Mouse (Mus musculus) embryonic facial prominence, embryonic 12.5 days (tissue): ENCODE measurements around the gene Myzap. TPM values are rescaled to one million over a fixed set of nuclear protein-coding genes. Genes with fewer than 3 reads are reported as not detected.

Experiments used
- ATAC-seq: fragments of 200-750 bp; cut with Nextera tagmentation; 2 replicates; pipeline ENCODE4 v1.8.0; 2017; ENCODE audit not compliant: insufficient number of reproducible peaks, insufficient read depth, low FRiP score, low TSS enrichment
- H3K27ac ChIP-seq: fragments of 300-500 bp; sonication (generic); 2 replicates; pipeline ENCODE4 v1.5.1; 2016; ENCODE audit warnings: mild to moderate bottlenecking
- H3K27me3 ChIP-seq: fragments of 300-500 bp; sonication (generic); 2 replicates; pipeline ENCODE4 v1.6.1; 2016; ENCODE audit warnings: mild to moderate bottlenecking, moderate library complexity
- H3K36me3 ChIP-seq: fragments of 300-500 bp; sonication (generic); 2 replicates; pipeline ENCODE4 v1.6.1; 2016; ENCODE audit warnings: mild to moderate bottlenecking
- H3K4me1 ChIP-seq: fragments of 300-500 bp; sonication (generic); 2 replicates; pipeline ENCODE4 v1.6.1; 2016
- H3K4me2 ChIP-seq: fragments of 300-500 bp; sonication (generic); replicated peaks from 2 replicates; pipeline ENCODE4 v1.6.1; 2016; ENCODE audit warnings: mild to moderate bottlenecking, moderate library complexity
- H3K4me3 ChIP-seq: fragments of 300-500 bp; sonication (generic); 2 replicates; pipeline ENCODE4 v1.5.1; 2016; ENCODE audit warnings: mild to moderate bottlenecking
- H3K9ac ChIP-seq: fragments of 300-500 bp; sonication (generic); 2 replicates; pipeline ENCODE4 v1.6.1; 2016; ENCODE audit warnings: mild to moderate bottlenecking, moderate library complexity
- H3K9me3 ChIP-seq: fragments of 300-500 bp; sonication (generic); 2 replicates; pipeline ENCODE4 v1.6.1; 2016; ENCODE audit warnings: mild to moderate bottlenecking, moderate library complexity
- WGBS: fragments of 180-500 bp; shearing (Covaris S2); methylation state at CpG from one replicate; pipeline ENCODE4 v1.1.7; 2016; 5-methylcytosine and 5-hydroxymethylcytosine counted together
- polyA plus RNA-seq: library from polyadenylated mRNA; unstranded; fragments of >200 nt; fragmentation: Nextera tagmentation; extraction: Ambion mirVana; gene quantifications from 2 replicates; pipeline ENCODE4 v1.2.1, GENCODE M21; 2016

The Myzap gene
- polyA plus RNA-seq, 1 experiment from 2014 or later: 10.8 TPM

DNA sequence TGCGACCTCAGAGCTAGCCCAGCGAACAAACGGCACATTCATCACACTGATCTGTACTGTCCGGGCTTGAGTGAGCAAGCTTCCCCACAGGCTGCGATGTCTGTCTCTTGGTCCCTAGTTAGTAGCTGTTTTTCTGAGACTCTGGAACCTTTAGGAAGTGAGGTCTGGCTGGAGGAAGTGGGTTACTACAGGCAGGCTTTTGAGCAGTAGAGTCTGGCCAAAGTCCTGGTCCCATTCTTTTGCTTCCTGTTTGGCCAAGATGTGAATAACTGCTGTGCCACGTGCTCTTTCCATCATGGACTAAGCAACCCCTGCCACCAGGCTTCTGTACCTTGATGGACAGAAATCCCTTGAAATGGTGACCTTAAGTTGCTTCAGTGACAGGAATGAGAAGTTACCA lies 4.7 kb upstream of the Myzap start:
- ATAC-seq: no peak
- H3K36me3 ChIP-seq: no peaks in the 10 kb centered on the region
- no peaks in the 10 kb centered on the region for H3K9me3 ChIP-seq
- H3K27me3 ChIP-seq: no peaks in the 10 kb centered on the region
- H3K4me1 ChIP-seq: peaks cover 7% of the 10 kb centered on the region; the same call in 1 of the 2 replicates
- no peak overlapping the region for H3K27ac ChIP-seq
- H3K9ac ChIP-seq: no peak overlapping the region
- H3K4me2 ChIP-seq: no peak overlapping the region
- no peak overlapping the region for H3K4me3 ChIP-seq
- 53% methylated on average over 6 of the region's 6 CpGs for WGBS

DNA sequence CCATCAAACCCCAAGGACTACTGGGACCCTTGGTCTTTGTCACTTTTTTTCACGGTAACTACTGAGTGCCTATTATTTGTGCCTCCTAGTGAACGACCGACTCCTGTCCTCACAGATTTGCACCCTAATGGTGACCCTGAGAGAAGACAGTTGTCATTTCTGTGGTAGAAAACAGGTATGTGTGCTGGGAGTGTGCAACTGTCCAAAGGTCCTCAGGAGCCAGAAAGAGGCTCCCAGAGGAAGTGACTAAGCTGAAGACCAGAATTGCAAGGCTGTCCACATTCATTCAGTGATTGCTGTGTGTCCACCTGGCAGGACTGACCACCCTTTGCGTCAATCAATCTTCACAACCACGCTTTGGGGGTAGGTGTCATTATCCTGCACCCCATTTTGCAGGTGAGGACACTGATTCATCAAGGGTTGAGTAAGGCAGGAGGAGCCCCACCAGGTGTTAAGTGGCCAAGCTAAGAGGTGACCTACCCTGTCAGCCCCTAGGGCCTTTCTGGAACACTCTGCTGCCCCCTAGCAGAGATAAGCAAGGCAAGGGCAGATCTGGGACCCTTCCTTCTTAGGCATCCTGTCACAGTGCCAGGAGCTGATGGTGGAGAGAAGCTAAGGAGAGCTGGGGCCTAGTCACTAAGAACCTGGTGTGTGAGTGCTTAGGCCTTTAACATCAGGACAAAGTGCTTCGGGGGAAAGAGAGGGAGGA lies 571 bp upstream of the Myzap start:
- H3K9ac ChIP-seq: no peak overlapping the region; the same call in 1 of the 2 replicates
- H3K4me3 ChIP-seq: peak overlapping the region; percentile 61
- 50% methylated on average over 6 of the region's 6 CpGs for WGBS
- ATAC-seq: 0 out of 2 replicates have a peak, but pooled peaks have one; percentile 8
- peaks cover 3% of the 10 kb centered on the region; the same call in 1 of the 2 replicates for H3K27me3 ChIP-seq
- no peaks in the 10 kb centered on the region for H3K9me3 ChIP-seq
- H3K4me2 ChIP-seq: peak overlapping the region; percentile 67
- H3K4me1 ChIP-seq: peaks cover 11% of the 10 kb centered on the region; the same call in 1 of the 2 replicates
- H3K27ac ChIP-seq: no peak overlapping the region
- no peaks in the 10 kb centered on the region for H3K36me3 ChIP-seq

DNA sequence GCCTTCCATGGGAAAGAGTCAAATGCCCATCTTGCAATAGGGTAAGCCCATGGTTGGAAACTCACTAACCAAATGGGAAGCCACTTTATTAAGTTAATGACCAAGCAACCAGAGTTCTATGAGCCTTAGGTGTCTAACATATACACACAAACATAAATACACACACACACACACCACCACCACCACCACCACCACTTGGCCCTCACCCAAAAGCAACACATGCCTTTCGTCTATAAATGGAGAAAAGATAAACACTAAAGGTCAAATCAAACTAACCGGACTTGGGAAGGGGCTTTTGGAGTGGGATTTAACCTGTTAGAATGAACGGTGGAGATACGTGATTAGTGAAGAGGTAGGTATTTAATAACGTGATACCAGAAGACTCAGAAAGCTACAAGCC lies 1.1 kb downstream of the Myzap start:
- Histone ChIP-seq H3K27me3 (peaks cover 3% of the 10 kb centered on the region; the same call in 1 of the 2 replicates), H3K9ac (no peak overlapping the region), H3K4me1 (0 out of 2 replicates have a peak, but pooled peaks cover 6% of the 10 kb centered on the region), H3K36me3 (no peaks in the 10 kb centered on the region), H3K9me3 (no peaks in the 10 kb centered on the region), H3K4me3 (peak overlapping the region; percentile 61), H3K27ac (no peak overlapping the region), H3K4me2 (peak overlapping the region; percentile 67; the same call in 1 of the 2 replicates)
- WGBS: 56% methylated on average over 5 of the region's 5 CpGs
- no peak for ATAC-seq

DNA sequence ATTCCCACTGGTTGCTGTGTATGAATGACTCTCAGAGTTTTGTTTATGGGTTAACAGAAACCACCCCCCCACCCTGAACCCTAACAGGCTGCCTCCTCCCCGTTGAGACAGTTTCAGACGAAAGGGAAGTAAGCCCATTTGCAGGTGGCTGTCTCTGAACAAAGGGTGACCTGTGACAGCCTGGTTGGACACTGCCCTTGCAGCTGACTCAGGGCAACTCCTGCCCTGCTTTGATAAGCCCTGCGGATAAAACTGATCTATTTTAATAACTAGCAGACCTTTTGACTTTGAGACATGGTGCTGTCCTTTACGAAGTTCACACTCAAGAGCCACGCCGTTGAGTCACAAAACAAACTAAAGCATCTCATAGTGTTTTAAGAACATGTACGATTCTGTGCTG lies 2.4 kb downstream of the Myzap start:
- Histone ChIP-seq H3K9me3 (no peaks in the 10 kb centered on the region), H3K4me3 (no peak overlapping the region), H3K27me3 (peaks cover 3% of the 10 kb centered on the region; the same call in 1 of the 2 replicates), H3K9ac (no peak overlapping the region), H3K4me1 (0 out of 2 replicates have a peak, but pooled peaks cover 6% of the 10 kb centered on the region), H3K27ac (no peak overlapping the region), H3K4me2 (no peak overlapping the region), H3K36me3 (no peaks in the 10 kb centered on the region)
- WGBS: 59% methylated on average over 7 of the region's 7 CpGs
- no peak for ATAC-seq

DNA sequence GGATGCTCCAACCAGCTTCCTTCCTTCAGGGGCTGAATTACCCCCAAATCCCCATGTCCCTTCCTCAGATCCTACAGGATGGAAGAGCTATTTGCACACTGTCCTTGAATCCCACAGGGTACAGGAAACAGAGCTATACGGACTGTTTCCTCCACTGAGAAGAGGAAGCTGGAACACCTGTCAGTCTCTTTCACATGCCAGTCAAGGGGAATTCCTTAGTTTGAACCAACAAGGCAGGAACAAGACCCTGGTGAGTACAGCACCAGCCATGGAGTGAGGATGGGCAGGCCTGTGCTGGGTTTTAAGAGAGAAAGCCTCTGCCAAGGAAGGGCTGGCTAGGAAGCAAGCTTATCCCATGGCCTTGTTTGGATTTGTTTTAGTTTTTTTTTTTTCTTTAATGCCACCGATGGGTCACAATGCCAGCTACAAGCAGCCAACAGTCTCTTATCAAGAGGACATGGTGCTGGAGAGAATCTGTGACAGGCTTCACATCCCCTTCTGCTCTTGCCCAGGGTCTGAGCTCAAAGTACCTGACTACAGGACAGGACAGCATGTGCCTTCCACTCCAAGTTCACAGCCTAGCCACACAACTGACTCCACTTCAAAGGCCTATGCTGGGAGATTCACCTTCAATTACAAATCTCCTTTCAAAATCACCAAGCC lies 3.1 kb downstream of the Myzap start:
- H3K4me3 ChIP-seq: no peak overlapping the region
- no peak for ATAC-seq
- 0 out of 2 replicates have a peak, but pooled peaks cover 6% of the 10 kb centered on the region for H3K4me1 ChIP-seq
- H3K4me2 ChIP-seq: no peak overlapping the region
- H3K9ac ChIP-seq: no peak overlapping the region
- H3K27ac ChIP-seq: no peak overlapping the region
- H3K36me3 ChIP-seq: no peaks in the 10 kb centered on the region
- H3K9me3 ChIP-seq: no peaks in the 10 kb centered on the region
- H3K27me3 ChIP-seq: peaks cover 3% of the 10 kb centered on the region; the same call in 1 of the 2 replicates
- 83% methylated on average over 2 of the region's 2 CpGs for WGBS

DNA sequence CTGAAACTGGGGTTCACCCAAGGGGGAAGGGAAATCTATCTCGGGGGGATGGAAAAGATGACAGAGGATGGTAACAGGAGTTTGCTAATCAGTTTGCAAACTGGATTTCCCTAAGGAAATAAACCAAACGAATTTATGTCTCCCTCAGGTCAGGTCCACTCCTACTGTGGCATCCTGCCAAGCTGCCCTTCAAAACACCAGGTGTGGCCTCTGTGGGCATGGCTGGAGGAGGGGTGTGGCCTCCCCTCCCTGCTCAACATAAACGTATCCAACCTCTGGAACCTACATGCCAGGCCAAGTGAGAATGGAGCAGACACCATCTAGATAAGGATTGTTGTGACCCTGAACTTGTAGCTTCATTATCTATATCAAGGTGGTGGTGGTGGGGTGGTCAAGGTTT lies 5.8 kb downstream of the Myzap start:
- Histone ChIP-seq H3K4me1 (no peaks in the 10 kb centered on the region), H3K4me3 (no peak overlapping the region), H3K4me2 (no peak overlapping the region), H3K27me3 (no peaks in the 10 kb centered on the region), H3K9ac (no peak overlapping the region), H3K27ac (no peak overlapping the region), H3K9me3 (no peaks in the 10 kb centered on the region), H3K36me3 (no peaks in the 10 kb centered on the region)
- ATAC-seq: no peak
- WGBS: 57% methylated on average over 3 of the region's 3 CpGs

DNA sequence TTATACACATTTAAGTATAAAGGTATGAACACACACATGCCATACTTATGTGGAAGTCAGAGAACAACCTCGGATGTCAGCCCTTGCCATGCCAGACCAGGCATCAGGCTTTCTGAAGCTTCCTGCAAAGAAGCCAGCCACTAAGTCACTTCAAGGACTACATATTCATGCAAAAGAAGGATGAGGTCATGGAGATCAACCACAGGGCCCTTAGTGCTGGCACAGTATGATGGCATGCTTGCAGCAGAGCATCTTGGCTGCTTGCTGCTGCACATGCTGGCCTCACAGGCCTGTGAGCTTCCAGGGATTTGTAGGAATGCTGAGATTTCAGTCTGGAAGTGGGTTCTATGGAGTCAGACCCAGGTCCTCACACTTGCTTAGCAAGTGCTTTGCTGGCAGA lies 9.4 kb downstream of the Myzap start:
- H3K9ac ChIP-seq: no peak overlapping the region
- WGBS: 74% methylated on average over 1 of the region's 1 CpGs
- H3K4me2 ChIP-seq: no peak overlapping the region
- no peak overlapping the region for H3K4me3 ChIP-seq
- no peaks in the 10 kb centered on the region for H3K36me3 ChIP-seq
- H3K27ac ChIP-seq: no peak overlapping the region
- no peaks in the 10 kb centered on the region for H3K4me1 ChIP-seq
- no peaks in the 10 kb centered on the region for H3K9me3 ChIP-seq
- ATAC-seq: no peak
- H3K27me3 ChIP-seq: no peaks in the 10 kb centered on the region

DNA sequence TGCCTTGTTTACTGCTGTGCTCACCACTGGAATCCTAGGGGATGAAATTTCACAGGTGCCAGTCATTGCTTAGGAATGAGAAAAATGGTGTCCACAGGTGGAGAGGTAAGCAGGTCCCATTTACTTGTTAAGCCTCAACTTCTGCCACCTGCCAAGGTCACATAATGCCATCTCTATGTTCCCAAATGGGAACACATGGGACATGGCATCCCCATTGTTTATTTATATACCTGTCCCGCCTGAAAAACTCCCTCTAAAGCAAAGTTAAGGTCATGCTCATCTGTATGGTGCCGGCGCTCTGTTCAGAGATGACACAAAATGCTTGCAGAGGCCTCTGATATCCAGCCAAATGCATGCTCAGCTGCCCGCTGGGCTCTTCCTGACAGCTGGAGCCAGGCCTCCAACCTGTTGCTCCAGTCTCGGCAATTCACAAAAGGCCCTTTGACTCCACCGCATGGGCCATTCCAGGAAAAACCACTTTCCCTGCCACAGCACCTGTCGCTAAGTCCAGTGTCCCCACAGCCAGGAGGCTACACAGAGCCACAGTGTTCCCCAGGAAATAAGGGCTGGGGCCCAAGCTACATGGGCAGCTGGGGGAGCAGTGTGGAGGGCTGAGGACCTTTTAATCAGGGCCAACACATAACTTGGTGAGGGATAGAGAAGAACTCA lies 13.1 kb downstream of the Myzap start:
- no peak overlapping the region for H3K4me3 ChIP-seq
- H3K27me3 ChIP-seq: no peaks in the 10 kb centered on the region
- no peak overlapping the region for H3K27ac ChIP-seq
- no peak overlapping the region for H3K4me2 ChIP-seq
- 63% methylated on average over 7 of the region's 7 CpGs for whole genome bisulfite sequencing
- H3K9ac ChIP-seq: no peak overlapping the region
- H3K4me1 ChIP-seq: no peaks in the 10 kb centered on the region
- no peaks in the 10 kb centered on the region for H3K9me3 ChIP-seq
- no peak for ATAC-seq
- H3K36me3 ChIP-seq: no peaks in the 10 kb centered on the region

DNA sequence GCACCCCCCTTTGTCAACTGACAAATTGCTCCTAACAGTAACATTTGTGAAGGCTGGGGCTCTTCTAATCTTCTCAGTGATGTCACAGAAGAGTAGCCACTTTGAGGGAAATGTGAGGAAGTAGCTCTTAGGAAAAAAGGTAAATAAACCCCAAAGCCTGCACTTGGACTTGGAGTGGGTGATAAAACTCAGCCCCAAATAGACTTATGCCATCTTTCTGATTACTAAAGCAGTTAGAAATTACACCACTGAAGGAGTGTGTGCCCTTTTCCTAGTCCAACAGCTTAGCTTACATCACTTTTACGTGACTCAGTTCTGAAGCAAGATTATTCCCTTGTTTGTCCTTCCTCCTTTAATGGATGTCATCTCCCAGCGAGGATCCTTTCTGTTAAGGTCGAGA lies 17.7 kb downstream of the Myzap start:
- Histone ChIP-seq H3K4me3 (no peak overlapping the region), H3K9me3 (no peaks in the 10 kb centered on the region), H3K4me2 (no peak overlapping the region), H3K27ac (no peak overlapping the region), H3K36me3 (no peaks in the 10 kb centered on the region), H3K4me1 (peaks cover 7% of the 10 kb centered on the region), H3K27me3 (no peaks in the 10 kb centered on the region), H3K9ac (no peak overlapping the region)
- WGBS: 80% methylated on average over 3 of the region's 3 CpGs
- ATAC-seq: no peak

DNA sequence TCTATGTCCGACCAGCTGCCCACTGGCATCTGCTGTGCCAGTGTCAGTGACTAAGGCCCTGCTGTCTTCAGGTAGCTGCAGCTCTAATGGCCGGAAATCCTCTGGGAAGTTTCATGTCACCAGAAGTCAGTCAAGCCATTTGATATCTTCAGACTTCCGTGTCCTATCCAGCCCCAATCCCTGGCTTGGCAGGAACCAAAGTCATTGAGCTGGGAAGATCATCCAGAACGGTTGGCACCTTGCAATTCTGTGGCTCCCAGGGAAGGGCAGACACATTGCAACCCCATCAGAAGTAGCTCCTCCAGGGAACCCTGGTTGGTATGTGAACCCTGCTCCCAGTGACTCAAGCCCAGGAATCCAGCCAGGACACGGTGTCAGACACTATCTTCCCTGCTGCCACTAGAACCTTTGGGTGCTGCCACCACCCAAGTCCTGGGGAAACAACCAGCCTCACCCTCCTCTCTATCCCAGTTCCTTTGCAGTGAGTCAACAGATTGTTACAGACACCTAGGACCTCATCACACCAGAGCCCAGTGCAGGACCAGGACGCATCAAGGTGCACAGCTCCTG lies 18.3 kb downstream of the Myzap start:
- Histone ChIP-seq H3K4me1 (peaks cover 7% of the 10 kb centered on the region), H3K9me3 (no peaks in the 10 kb centered on the region), H3K9ac (no peak overlapping the region), H3K27ac (no peak overlapping the region), H3K27me3 (no peaks in the 10 kb centered on the region), H3K4me2 (no peak overlapping the region), H3K36me3 (no peaks in the 10 kb centered on the region), H3K4me3 (no peak overlapping the region)
- no peak for ATAC-seq
- 80% methylated on average over 6 of the region's 6 CpGs for WGBS

DNA sequence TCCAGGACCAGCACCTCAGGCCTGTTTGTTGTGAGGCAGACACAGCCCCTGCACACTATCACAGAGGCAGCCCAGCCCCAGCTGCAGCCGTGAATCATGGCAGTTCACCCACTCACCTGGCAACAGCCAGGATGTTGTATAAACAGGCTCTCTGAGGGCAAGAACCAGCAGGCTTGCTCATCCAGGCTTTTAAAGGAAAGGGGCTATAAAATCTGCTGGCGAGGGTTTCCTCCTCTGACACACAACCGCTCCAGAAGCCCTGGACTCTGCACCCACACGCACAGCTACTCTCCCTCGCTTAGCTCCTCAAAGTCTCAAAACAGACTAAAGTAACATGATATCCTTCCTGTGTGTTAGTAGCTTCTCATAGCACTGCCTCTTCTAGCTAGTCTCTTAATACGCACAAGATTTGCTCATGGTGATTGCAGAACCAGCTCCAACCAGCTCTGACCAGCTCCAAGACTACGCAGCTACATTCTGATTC lies 21.0 kb downstream of the Myzap start:
- no peaks in the 10 kb centered on the region for H3K9me3 ChIP-seq
- no peak overlapping the region for H3K4me2 ChIP-seq
- no peak overlapping the region for H3K4me3 ChIP-seq
- H3K36me3 ChIP-seq: no peaks in the 10 kb centered on the region
- H3K4me1 ChIP-seq: peaks cover 17% of the 10 kb centered on the region
- WGBS: 35% methylated on average over 7 of the region's 7 CpGs
- 0 out of 2 replicates have a peak overlapping the region, but pooled peaks have one; percentile 16 for H3K9ac ChIP-seq
- H3K27ac ChIP-seq: peak overlapping the region; percentile 55; the same call in 1 of the 2 replicates
- no peaks in the 10 kb centered on the region for H3K27me3 ChIP-seq
- ATAC-seq: peak; percentile 28; the same call in 1 of the 2 replicates
